Mouse (Mus musculus): Measurements from ENCODE around the gene Cgrrf1. TPM values are rescaled to one million over a fixed set of nuclear protein-coding genes. Genes with fewer than 3 reads are reported as not detected.
"Not testable (repeated sequence)": the region's sequence is repeated elsewhere in the genome, so short reads cannot be mapped to it uniquely, and the experiment has no call there.

The Cgrrf1 gene
- total RNA-seq, 2 experiments from 2014 or later = 33.2 to 34.9 TPM

DNA sequence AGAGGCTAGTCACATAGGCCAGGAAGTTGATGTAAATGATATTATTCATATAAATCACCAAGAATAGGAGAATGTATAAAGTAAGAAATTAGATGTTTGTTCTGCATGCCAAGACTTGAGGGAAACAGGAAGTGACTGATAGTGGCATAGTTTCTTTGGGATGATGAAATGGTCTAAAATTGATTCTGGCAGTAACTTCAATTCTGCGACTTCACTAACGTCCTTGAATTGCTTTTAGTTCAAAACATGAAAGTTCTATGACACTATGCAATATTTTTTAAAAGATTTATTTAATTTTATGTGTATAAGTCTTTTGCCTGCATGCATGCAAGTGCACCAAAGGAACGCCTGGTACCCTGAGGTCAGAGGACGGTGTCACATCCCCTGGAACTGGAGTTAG, 28.7 kb upstream of the Cgrrf1 start:
- intact Hi-C loops (cut with DNase I) = no loop called here
- no peak for TF ChIP-seq CTCF (IDR thresholded peaks at IDR 0.05)
- no peak overlapping the region for H3K4me3 ChIP-seq
- no peak overlapping the region for H3K27ac ChIP-seq
- DNase-seq (ENCODE audit: extremely low spot score in 1 of 2, low spot score in 2 of 2) = no peak

DNA sequence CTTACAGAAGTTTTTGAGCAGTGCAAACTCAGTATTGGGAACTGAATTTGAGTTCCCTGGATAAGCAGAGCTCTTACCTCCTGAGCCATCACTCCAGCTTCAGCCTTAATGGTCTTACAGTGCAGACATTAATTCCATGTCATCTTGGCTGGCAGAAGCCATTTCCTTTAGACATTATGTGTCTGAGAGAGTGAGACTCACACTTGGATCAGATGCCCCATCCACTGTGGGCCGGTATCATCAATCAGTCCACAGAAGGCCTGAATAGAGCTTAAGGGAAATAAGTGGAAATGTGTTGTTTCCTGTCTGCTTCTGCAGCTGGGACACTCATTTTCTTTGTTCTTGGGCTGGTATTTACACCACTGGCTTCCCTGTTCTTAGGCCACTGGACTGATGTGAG, 28.1 kb upstream of the Cgrrf1 start:
- no peak overlapping the region for H3K27ac ChIP-seq
- no peak for TF ChIP-seq CTCF (IDR thresholded peaks at IDR 0.05)
- H3K4me3 ChIP-seq = no peak overlapping the region
- DNase-seq (ENCODE audit: extremely low spot score in 1 of 2, low spot score in 2 of 2) = no peak
- intact Hi-C loops (cut with DNase I) = no loop called here

DNA sequence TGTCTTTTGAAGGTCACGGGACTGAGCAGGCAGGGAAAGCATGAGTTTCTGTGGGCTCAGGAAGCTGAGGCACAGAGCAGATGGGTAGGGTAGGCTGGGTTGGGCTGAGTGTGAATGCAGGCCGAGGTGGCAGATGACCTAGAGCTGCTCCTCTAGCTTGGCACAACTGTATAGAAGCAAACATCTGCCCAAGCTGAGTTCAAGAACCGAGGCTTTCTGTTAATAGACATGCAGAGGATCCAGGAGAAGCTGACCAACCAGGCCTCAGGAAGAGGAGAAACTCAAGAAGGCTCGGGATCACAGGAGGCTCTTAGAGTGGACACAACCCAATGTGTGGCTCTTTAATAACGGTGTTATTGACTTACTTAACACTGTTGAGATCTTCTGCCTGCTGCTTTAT, 25.7 kb upstream of the Cgrrf1 start:
- Histone ChIP-seq H3K4me3 (no peak overlapping the region), H3K27ac (no peak overlapping the region)
- DNase-seq (ENCODE audit: extremely low spot score in 1 of 2, low spot score in 2 of 2) = no peak
- intact Hi-C loops (cut with DNase I) = no loop called here
- TF ChIP-seq CTCF (IDR thresholded peaks at IDR 0.05) = no peak

DNA sequence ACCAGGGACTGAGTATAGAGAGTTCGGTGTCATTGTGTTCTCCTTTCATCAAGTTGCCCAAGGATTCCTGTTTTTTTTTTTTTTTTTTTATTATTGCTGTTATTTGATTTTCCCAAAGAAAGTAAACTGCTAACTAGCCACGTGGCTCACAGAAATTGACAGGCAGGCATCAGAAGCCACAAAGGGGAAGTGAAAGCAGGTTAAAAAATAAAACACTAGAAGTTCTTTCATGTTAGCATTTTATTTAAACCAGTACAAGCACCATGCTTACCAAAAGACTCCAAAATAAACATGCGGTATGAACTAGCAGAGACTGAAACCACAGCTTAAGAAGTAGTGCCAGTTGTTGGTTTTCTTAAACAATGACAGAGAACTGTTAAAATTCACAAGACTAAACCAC, 24.0 kb upstream of the Cgrrf1 start:
- DNase-seq (ENCODE audit: extremely low spot score in 1 of 2, low spot score in 2 of 2) = no peak

DNA sequence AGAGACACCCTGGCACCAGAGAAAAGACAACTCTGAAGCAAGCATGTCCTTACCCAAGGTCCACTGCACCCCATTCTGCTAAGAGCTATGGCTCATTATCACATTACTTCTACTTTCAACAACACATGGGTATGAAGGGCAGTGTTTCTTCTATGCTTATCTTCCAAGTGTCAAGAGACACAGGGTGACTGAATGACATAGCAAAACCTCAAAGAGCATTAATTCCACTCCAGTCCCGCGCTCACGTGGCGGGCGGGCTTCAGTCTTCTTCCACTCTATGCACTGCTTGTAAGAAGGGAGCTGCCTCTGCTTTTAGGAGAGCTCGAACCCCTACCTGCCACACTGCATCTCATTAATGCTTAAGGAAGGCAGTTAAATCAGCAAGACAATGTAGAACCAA, 16.3 kb upstream of the Cgrrf1 start:
- no peak for TF ChIP-seq CTCF (IDR thresholded peaks at IDR 0.05)
- H3K4me3 ChIP-seq = no peak overlapping the region
- intact Hi-C loops (cut with DNase I) = no loop called here
- DNase-seq (ENCODE audit: extremely low spot score in 1 of 2, low spot score in 2 of 2) = no peak
- no peak overlapping the region for H3K27ac ChIP-seq

More for the DNA sequence above, 24.0 kb upstream of the Cgrrf1 start:
- no peak overlapping the region for H3K4me3 ChIP-seq
- intact Hi-C loops (cut with DNase I) = no loop called here
- no peak overlapping the region for H3K27ac ChIP-seq
- no peak for TF ChIP-seq CTCF (IDR thresholded peaks at IDR 0.05)

DNA sequence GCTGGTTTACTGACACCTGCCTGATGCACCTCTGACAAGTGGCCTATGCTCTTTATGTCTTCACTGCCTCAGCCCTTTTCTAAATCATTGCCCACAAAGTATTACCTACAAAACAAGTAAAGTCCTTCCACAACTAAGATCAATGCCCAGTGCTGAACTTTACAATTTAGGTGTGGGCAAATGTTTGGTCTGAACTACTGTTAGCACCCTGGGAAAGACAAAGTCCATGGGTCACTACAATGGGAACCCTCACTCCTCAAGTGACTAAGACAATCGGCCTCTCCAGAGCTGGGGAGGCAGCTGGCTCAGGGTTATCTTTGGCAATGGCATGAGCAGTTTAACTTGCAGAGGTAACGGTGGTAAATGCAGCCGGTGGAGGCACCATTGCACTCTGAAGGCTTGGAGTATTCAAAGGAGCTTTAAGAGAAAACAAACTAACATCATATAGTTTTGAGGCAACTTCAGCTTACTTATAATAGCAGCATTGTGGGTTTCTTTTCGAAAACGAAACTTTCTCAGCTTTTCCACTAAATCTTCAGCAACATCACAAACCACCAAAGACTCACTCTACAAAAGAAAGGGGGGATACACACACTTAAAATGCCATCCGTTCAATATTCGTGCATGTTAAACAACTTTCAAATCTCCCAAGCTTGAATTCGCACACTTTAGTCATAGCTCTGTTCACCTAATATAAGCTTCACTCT, 14.9 kb upstream of the Cgrrf1 start:
- Histone ChIP-seq H3K27ac (no peak overlapping the region), H3K4me3 (no peak overlapping the region)
- intact Hi-C loops (cut with DNase I) = no loop called here
- DNase-seq (ENCODE audit: extremely low spot score in 1 of 2, low spot score in 2 of 2) = no peak
- no peak for TF ChIP-seq CTCF (IDR thresholded peaks at IDR 0.05)

DNA sequence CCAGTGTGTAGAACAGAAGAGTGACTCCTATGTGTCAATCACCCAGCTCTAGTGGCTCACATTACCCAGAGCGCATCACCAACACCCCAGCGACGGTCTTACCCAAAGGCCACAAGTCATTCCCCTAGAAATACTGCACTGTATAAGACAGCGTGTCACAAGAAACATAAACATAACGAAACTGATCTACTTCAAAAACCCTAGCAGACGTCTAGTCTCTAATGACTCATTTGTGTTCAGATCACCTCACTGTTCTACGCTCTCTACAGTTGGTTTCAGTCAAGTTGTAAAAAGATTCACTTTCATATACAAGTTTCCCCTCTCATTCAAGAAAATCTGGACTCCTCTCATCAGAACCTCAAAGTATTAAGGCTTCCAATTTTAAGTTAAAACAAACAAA, 13.2 kb upstream of the Cgrrf1 start:
- no peak overlapping the region for H3K4me3 ChIP-seq
- intact Hi-C loops (cut with DNase I) = no loop called here
- no peak overlapping the region for H3K27ac ChIP-seq
- no peak for DNase-seq (ENCODE audit: extremely low spot score in 1 of 2, low spot score in 2 of 2)
- no peak for TF ChIP-seq CTCF (IDR thresholded peaks at IDR 0.05)

DNA sequence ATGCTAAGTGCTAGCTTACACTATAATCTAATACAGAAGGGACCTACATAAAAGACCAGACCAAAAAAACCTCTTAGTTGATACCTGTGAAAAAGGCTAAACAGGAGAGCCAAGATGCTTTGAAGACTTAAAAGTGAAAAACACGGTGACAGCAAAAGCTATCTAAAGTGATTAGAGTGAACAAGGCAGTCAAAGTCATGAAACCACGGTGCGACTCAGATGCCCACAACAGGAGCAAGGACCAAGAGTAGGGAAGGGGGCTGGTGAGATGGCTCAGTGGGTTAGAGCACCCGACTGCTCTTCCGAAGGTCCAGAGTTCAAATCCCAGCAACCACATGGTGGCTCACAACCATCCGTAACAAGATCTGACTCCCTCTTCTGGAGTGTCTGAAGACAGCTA, 12.0 kb upstream of the Cgrrf1 start:
- DNase-seq (ENCODE audit: extremely low spot score in 1 of 2, low spot score in 2 of 2); H3K4me3 ChIP-seq; H3K27ac ChIP-seq; intact Hi-C loops (cut with DNase I): not testable (repeated sequence)

DNA sequence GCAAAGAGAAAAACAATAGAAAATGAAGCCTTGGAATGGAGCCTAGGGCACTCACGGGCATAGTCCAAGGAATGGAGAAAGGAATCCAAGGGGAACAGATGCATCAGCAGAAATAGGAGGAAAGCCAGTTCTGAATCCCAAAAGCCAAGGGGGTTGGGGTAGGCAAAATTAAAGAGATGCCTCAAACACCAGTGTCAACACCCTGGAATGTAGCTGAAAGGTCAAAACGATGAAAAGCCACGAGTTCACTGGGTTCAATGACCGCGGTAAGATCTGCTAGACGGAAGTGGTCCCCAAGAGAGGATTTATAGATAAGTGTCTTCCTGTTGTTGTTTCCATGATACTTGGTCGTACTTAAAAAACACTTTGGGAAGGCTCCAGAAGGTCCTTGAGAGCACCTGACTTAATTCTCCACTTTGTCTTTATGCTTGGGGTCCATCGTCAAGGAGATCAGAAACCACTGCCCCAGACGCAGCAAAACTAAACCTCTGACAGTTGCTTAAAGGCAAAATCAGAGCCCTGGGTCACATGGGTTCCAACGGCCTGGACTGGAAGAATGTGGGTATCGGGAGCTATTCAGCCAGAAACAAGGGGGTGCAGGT, 10.6 kb upstream of the Cgrrf1 start:
- Histone ChIP-seq H3K4me3 (peak overlapping the region; percentile 76), H3K27ac (peak overlapping the region; percentile 95)
- intact Hi-C loops (cut with DNase I) = no loop called here
- DNase-seq (ENCODE audit: extremely low spot score in 1 of 2, low spot score in 2 of 2) = no peak
- TF ChIP-seq CTCF (IDR thresholded peaks at IDR 0.05) = no peak

DNA sequence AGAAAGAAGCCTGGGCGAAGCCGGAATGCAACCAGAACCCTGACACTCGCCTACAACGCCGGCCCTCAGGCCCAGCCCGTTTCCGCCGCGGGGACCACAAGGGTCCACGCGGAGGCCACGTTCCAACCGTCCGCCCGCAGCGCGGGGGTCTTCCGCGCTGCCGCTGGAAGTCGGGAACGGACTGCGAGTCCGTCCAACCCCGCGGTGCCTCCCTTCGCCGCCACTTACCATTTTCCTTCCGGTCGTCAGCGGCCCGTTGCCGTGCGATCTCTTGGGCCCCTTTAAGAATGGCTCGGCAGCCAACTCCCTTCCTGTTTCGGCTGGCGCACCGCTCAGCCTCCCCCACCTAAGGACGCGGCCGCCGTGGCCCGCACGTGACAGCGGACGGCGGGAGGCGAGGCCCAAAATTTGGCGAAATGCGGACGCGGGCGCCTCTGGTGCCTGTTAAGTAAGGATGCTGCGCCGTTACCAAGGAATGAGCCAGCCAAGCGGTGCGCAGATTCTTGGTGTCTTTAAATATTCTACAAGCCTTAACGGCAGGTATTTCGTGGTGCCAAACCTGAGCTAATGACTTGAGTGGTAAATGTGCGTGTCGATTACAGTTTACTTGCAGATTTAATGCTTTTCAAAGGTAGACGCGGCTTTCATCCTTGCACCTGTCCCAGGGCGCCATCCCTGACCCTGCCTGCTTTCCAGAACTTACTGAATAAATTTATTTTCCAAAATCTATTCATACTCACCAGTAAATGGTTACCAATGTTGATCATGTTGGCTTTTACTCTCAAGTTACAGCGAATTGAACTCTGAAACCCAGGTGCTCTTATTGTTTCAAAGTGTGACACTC, 9.8 kb upstream of the Cgrrf1 start, which contains the start of gene Gmfb:
TSS of gene Gmfb (minus strand) at position 370 of the 844 bp plus-strand sequence.
- intact Hi-C loops (cut with DNase I) = loop anchor here (1.0 to 2.0 kb wide), 2 partner anchors 10 to 33 kb away; partner anchors contain the start of genes Cgrrf1 and Cnih1
- peak; percentile 97 to 100 for DNase-seq (ENCODE audit: extremely low spot score in 1 of 2, low spot score in 2 of 2)

DNA sequence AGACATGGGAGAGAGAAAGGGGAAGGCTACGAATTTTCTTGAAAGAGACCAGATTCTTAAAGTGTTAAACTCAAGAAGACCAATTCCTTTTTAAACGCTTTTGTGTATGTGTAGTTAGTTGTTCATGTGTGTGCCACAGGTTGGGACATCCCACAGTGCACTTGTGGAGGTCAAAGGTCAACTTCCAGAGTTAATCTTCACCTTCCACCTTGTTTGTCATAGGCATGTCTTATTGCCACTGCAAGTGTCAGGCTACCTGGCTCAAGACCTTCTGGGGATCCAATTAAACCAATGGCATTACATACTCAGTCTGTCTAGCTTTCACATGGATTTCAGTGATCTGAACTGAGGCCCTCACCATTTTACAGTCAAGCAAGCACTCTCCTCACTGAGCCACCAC, 7.9 kb upstream of the Cgrrf1 start:
- intact Hi-C loops (cut with DNase I) = loop anchor here (2.0 kb wide), 1 partner anchor 35 kb away; the partner anchor contains the start of gene Cnih1
- no peak for TF ChIP-seq CTCF (IDR thresholded peaks at IDR 0.05)
- Histone ChIP-seq H3K27ac (no peak overlapping the region), H3K4me3 (no peak overlapping the region)
- DNase-seq (ENCODE audit: extremely low spot score in 1 of 2, low spot score in 2 of 2) = no peak

More for the DNA sequence above, 9.8 kb upstream of the Cgrrf1 start, which contains the start of gene Gmfb:
- Histone ChIP-seq H3K4me3 (peak within 1 kb of the TSS; percentile 76), H3K27ac (peak within 1 kb of the TSS; percentile 95)
- peak; percentile 33 for TF ChIP-seq CTCF (IDR thresholded peaks at IDR 0.05)

DNA sequence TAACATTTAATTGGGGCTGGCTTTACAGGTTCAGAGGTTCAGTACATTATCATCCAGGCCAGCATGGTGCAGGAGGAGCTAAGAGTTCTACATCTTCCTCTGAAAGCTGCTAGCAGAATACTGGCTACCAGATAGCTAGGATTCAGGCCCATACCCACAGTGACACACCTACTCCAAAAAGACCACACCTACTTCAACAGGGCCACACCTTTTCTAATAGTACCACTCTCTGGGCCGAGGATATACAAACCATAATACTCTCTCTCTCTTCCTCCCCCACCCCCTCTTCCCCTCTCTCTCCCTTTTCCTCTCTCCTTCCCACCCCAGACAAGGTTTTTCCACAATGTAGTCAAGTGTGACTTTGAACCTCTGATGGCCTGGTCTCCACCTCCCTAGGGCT, 4.5 kb upstream of the Cgrrf1 start:
- no peak for TF ChIP-seq CTCF (IDR thresholded peaks at IDR 0.05)
- intact Hi-C loops (cut with DNase I) = no loop called here
- Histone ChIP-seq H3K4me3 (no peak overlapping the region), H3K27ac (no peak overlapping the region)
- no peak for DNase-seq (ENCODE audit: extremely low spot score in 1 of 2, low spot score in 2 of 2)

Data from left cerebral cortex, adult 2 months (tissue).